Mouse (Mus musculus) megakaryocyte, embryonic 14.5 days (primary cell): ENCODE measurements around the gene Skil.

Experiments
- FLI1 ChIP-seq: IDR thresholded peaks from 2 replicates; pipeline ENCODE4 v1.6.1; 2012; ENCODE audit warnings: low read length, inconsistent platforms, mixed read lengths
- GATA1 ChIP-seq: IDR thresholded peaks from 3 replicates; pipeline ENCODE4 v1.6.1; 2012; ENCODE audit warnings: mixed read lengths, low read length, inconsistent platforms, borderline replicate concordance

GRCm38 (mm10) chr3:31085000-31085399 lies 9.9 kb upstream of the Skil start:
- TF ChIP-seq GATA1 (no peak), FLI1 (no peak)
